Mouse (Mus musculus): ENCODE measurements around the gene Cyp2b19. TPM values are rescaled to one million over a fixed set of nuclear protein-coding genes. Genes with fewer than 3 reads are reported as not detected.

Cyp2b19 gene
- total and polyA plus RNA-seq, 2 experiments from 2014 or later = 0.67 to 1.3 TPM

DNA sequence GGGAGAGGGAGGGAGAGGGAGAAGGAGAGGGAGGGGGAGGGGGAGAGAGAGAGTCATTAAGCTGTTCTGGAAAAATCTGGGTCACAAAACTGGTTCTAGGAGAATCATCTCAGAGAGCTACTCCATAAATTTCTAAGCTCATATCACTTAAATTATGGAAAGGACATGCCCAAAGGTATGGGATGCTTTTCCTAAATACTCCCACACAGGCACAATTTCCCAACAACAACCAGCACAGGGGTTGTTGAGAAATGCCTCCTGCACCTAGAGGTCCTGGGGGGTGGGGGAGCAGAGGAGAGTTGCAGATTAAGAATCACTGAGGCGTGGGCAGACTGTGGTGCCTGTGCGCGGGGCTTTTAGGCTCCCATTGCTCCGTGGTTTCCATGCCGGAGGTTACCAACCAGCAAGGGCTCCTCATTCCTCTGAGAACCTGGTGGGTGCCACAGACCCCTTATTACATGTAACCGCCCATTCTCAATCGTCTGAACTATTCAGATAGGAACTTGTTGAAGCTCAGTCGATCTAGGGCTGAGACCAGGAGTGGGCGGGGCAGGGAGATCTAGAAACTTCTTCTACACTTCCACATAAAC, 13.0 kb downstream of the Cyp2b19 start:
- DNase-seq (ENCODE audit: low spot score) (no peak), ATAC-seq (ENCODE audit: low FRiP score) (no peak)
- Histone ChIP-seq H3K4me3 (ENCODE audit: low read depth, low read length) (no peak overlapping the region), H3K27me3 (ENCODE audit: insufficient read depth, low read length) (no peaks in the 10 kb centered on the region), H3K4me2 (ENCODE audit: low read depth, low read length, poor library complexity, severe bottlenecking) (no peak overlapping the region), H3K4me1 (ENCODE audit: insufficient read depth, low read length) (no peaks in the 10 kb centered on the region), H3K9me3 (ENCODE audit: low read length) (no peaks in the 10 kb centered on the region), H3K27ac (ENCODE audit: low read depth, low read length) (no peak overlapping the region), H3K9ac (replicated peaks; ENCODE audit: low read length, poor library complexity, severe bottlenecking) (no peak overlapping the region), H3K36me3 (ENCODE audit: insufficient read depth, low read length) (no peaks in the 10 kb centered on the region)
- TF ChIP-seq CTCF (IDR thresholded peaks at IDR 0.05) = no peak
- WGBS = 81% methylated on average over 9 of the region's 9 CpGs

DNA sequence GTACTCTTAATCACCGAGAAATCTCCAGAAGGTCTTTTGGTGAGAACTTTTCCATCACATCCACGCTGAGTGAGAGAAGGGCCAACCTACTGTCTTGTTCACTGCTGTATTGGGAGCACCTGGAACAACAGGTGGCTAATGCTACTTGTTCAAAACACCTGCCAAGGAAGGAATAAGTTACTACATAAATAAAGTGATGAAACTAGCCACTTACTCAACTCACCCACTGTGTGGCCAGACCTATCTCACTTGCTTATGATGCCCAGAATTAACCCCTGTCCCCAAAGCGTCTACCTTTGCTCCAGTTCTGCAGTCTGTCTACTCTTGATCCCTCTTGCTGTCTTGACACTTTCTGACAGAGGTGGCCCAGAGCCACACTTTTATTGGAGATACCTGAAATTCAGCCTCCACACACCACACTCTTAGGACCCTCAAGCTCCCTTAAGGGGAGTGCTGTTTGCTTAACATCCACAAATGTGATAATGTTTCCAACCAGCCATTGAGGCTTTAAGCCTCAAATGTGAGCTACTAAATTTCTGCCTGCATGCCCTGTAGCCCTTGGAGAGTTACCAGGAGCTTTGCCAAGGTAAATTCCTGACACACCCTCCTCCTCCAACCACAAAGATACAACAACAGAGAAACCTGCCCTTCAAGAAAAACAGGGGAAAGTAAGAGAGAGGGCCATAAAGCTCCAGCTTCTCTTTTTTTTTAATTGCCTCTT, 16.1 kb downstream of the Cyp2b19 start:
- 81% methylated on average over 3 of the region's 3 CpGs for WGBS

DNA sequence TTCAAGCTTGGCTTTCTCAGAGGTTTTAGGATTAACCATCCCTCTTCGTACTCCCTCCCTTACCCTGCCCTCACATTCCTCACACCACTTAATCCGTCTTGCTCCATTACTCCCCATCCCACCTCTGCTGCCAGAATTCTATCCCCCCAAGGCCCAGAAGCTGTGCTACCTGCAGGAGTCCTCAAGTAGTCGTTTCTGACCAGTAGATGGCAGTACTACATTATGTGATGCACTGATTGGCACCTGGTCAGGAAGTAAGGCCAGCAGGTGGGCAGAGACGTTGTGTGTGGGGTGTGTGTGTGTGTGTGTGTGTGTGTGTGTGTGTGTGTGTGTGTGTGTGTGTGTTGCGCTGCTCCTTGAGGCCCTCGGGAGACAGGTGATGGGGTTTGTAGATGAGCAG, 18.9 kb downstream of the Cyp2b19 start:
- Histone ChIP-seq H3K36me3 (ENCODE audit: insufficient read depth, low read length) (no peaks in the 10 kb centered on the region), H3K27me3 (ENCODE audit: insufficient read depth, low read length) (no peaks in the 10 kb centered on the region), H3K9me3 (ENCODE audit: low read length) (no peaks in the 10 kb centered on the region), H3K4me3 (ENCODE audit: low read depth, low read length) (no peak overlapping the region), H3K27ac (ENCODE audit: low read depth, low read length) (no peak overlapping the region), H3K9ac (replicated peaks; ENCODE audit: low read length, poor library complexity, severe bottlenecking) (no peak overlapping the region), H3K4me1 (ENCODE audit: insufficient read depth, low read length) (no peaks in the 10 kb centered on the region), H3K4me2 (ENCODE audit: low read depth, low read length, poor library complexity, severe bottlenecking) (no peak overlapping the region)
- DNase-seq (ENCODE audit: low spot score) (peak; percentile 34), ATAC-seq (ENCODE audit: low FRiP score) (no peak)
- peak; percentile 67 for TF ChIP-seq CTCF (IDR thresholded peaks at IDR 0.05)
- 12% methylated on average over 6 of the region's 6 CpGs for WGBS

More for the DNA sequence above, 16.1 kb downstream of the Cyp2b19 start:
- H3K4me3 ChIP-seq (ENCODE audit: low read depth, low read length) = no peak overlapping the region
- no peak overlapping the region for H3K4me2 ChIP-seq (ENCODE audit: low read depth, low read length, poor library complexity, severe bottlenecking)
- no peak for ATAC-seq (ENCODE audit: low FRiP score)
- no peak overlapping the region for H3K27ac ChIP-seq (ENCODE audit: low read depth, low read length)
- no peaks in the 10 kb centered on the region for H3K36me3 ChIP-seq (ENCODE audit: insufficient read depth, low read length)
- no peaks in the 10 kb centered on the region for H3K27me3 ChIP-seq (ENCODE audit: insufficient read depth, low read length)
- H3K9me3 ChIP-seq (ENCODE audit: low read length) = no peaks in the 10 kb centered on the region
- H3K9ac ChIP-seq (replicated peaks; ENCODE audit: low read length, poor library complexity, severe bottlenecking) = no peak overlapping the region
- no peaks in the 10 kb centered on the region for H3K4me1 ChIP-seq (ENCODE audit: insufficient read depth, low read length)
- no peak for DNase-seq (ENCODE audit: low spot score)
- no peak for TF ChIP-seq CTCF (IDR thresholded peaks at IDR 0.05)

DNA sequence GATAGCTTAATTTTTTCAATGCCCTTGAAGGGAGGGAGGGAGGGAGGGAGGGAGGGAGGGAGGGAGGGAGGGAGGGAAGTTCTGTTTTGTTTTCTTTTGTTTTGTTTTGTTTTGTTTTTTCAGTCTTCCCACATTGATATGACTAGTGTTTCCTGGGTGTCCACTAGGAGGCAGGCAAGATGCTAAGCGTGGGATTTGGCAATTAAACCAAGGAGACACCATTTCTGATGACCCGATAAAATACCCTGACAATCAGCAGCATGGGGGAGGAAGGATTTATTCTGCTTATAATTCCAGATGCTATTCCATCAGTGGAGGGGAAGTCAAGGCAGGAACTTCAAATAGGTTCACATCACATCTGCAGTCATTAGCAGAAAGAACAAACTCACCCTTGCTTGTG, 20.9 kb downstream of the Cyp2b19 start:
- no peak for ATAC-seq (ENCODE audit: low FRiP score)
- DNase-seq (ENCODE audit: low spot score) = no peak
- no peak overlapping the region for H3K9ac ChIP-seq (replicated peaks; ENCODE audit: low read length, poor library complexity, severe bottlenecking)

DNA sequence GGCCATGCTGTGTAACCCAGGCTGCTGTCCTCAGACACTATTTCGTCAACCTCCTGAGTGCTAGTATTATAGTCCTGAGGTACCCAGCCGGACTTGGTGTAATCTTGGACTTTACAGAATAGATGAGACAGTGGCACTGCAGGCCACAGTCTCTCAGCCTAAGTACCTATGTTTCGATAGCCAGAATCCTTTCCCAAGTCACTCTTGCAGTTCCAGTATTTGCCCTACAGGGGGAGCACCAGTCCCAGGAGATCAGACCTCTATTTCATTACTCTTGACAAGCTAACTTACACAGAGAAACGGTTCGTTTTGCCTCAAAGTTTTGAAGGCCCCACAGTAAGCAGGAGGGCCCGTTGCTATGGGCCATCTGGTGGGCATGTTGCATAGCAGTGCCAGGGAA, 21.5 kb downstream of the Cyp2b19 start:
- no peaks in the 10 kb centered on the region for H3K9me3 ChIP-seq (ENCODE audit: low read length)
- no peak overlapping the region for H3K9ac ChIP-seq (replicated peaks; ENCODE audit: low read length, poor library complexity, severe bottlenecking)
- DNase-seq (ENCODE audit: low spot score) (peak; percentile 37), ATAC-seq (ENCODE audit: low FRiP score) (no peak)
- no peaks in the 10 kb centered on the region for H3K4me1 ChIP-seq (ENCODE audit: insufficient read depth, low read length)
- no peak overlapping the region for H3K4me2 ChIP-seq (ENCODE audit: low read depth, low read length, poor library complexity, severe bottlenecking)
- H3K36me3 ChIP-seq (ENCODE audit: insufficient read depth, low read length) = no peaks in the 10 kb centered on the region
- no peak overlapping the region for H3K4me3 ChIP-seq (ENCODE audit: low read depth, low read length)
- no peaks in the 10 kb centered on the region for H3K27me3 ChIP-seq (ENCODE audit: insufficient read depth, low read length)
- peak; percentile 73 for TF ChIP-seq CTCF (IDR thresholded peaks at IDR 0.05)
- H3K27ac ChIP-seq (ENCODE audit: low read depth, low read length) = no peak overlapping the region
- WGBS = 29% methylated on average over 6 of the region's 6 CpGs

More for the DNA sequence above, 20.9 kb downstream of the Cyp2b19 start:
- WGBS = 37% methylated on average over 2 of the region's 2 CpGs
- peak; percentile 45 for TF ChIP-seq CTCF (IDR thresholded peaks at IDR 0.05)
- no peaks in the 10 kb centered on the region for H3K36me3 ChIP-seq (ENCODE audit: insufficient read depth, low read length)
- H3K9me3 ChIP-seq (ENCODE audit: low read length) = no peaks in the 10 kb centered on the region
- H3K27ac ChIP-seq (ENCODE audit: low read depth, low read length) = no peak overlapping the region
- no peak overlapping the region for H3K4me3 ChIP-seq (ENCODE audit: low read depth, low read length)
- H3K4me1 ChIP-seq (ENCODE audit: insufficient read depth, low read length) = no peaks in the 10 kb centered on the region
- no peak overlapping the region for H3K4me2 ChIP-seq (ENCODE audit: low read depth, low read length, poor library complexity, severe bottlenecking)
- H3K27me3 ChIP-seq (ENCODE audit: insufficient read depth, low read length) = no peaks in the 10 kb centered on the region

DNA sequence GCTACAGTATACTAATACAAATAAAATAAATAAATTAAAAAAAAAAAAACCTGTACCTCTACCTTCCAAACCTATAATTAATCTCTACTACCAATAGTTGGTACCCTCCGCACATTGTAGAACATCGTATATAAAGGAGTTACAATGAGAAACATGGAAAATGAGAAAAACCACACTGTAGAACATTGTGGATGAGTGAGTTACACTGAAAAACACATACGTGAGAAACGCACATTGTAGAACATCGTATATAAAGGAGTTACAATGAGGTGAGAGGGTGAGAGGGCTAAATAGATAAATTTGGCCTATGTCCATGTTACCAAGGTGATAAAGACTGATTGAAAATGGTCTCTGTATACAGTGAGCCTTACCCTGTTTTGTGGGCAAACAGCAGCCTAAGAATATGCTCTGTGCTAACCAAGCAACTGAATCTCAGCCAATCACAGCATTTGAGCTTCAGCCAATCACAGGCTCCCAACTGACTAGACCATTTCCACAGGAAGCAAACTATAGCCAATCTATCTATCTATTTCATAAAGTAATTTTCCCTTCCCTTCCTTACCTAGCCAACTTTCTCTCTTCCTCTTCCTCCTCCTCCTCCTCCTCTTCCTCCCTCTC, 23.0 kb downstream of the Cyp2b19 start:
- Histone ChIP-seq H3K9me3 (ENCODE audit: low read length) (no peaks in the 10 kb centered on the region), H3K9ac (replicated peaks; ENCODE audit: low read length, poor library complexity, severe bottlenecking) (no peak overlapping the region), H3K4me3 (ENCODE audit: low read depth, low read length) (no peak overlapping the region), H3K27ac (ENCODE audit: low read depth, low read length) (no peak overlapping the region), H3K36me3 (ENCODE audit: insufficient read depth, low read length) (no peaks in the 10 kb centered on the region), H3K4me2 (ENCODE audit: low read depth, low read length, poor library complexity, severe bottlenecking) (peak overlapping the region; percentile 28), H3K27me3 (ENCODE audit: insufficient read depth, low read length) (no peaks in the 10 kb centered on the region), H3K4me1 (ENCODE audit: insufficient read depth, low read length) (no peaks in the 10 kb centered on the region)
- 81% methylated on average over 5 of the region's 5 CpGs for WGBS
- TF ChIP-seq CTCF (IDR thresholded peaks at IDR 0.05) = no peak
- peak; percentile 75 for ATAC-seq (ENCODE audit: low FRiP score)
- peak; percentile 29 for DNase-seq (ENCODE audit: low spot score)

All from midbrain, postnatal 0 days (tissue).